Mouse (Mus musculus) embryonic fibroblast, embryonic 13.5 days (primary cell): ENCODE measurements around the gene Hpse. TPM values are rescaled to one million over a fixed set of nuclear protein-coding genes. Genes with fewer than 3 reads are reported as not detected.
A peak's percentile ranks its signal among the peaks of the same experiment; 100 is the strongest.

ENCODE experiments used
- H3K27ac ChIP-seq: 2 replicates; pipeline ENCODE4 v1.5.1; 2012; ENCODE audit warnings: low read length, control low read depth, inconsistent platforms; ENCODE audit not compliant: insufficient read depth
- H3K4me1 ChIP-seq: 2 replicates; pipeline ENCODE4 v1.6.1; 2011; ENCODE audit warnings: low read length; ENCODE audit not compliant: control insufficient read depth, insufficient read depth
- H3K4me3 ChIP-seq: 2 replicates; pipeline ENCODE4 v1.5.1; 2011; ENCODE audit warnings: mild to moderate bottlenecking, control low read depth, low read length; ENCODE audit not compliant: insufficient read depth
- CTCF ChIP-seq: IDR thresholded peaks from 2 replicates; pipeline ENCODE4 v1.5.1; 2011; ENCODE audit warnings: mild to moderate bottlenecking, control low read depth, low read length, moderate library complexity, borderline replicate concordance; ENCODE audit not compliant: insufficient read depth
- POLR2A ChIP-seq: IDR thresholded peaks from 2 replicates; pipeline ENCODE4 v1.6.1; 2011; ENCODE audit warnings: low read depth, mild to moderate bottlenecking, control low read depth, low read length, moderate library complexity
- polyA plus RNA-seq: library from polyadenylated mRNA; stranded (reverse); fragments of >200 nt; gene quantifications from 2 replicates; pipeline ENCODE4 v1.2.4, GENCODE M21; 2011; ENCODE audit warnings: low read depth; ENCODE audit not compliant: missing spikeins, insufficient read length

The Hpse gene
- polyA plus RNA-seq, 1 experiment: 3.2 TPM

DNA sequence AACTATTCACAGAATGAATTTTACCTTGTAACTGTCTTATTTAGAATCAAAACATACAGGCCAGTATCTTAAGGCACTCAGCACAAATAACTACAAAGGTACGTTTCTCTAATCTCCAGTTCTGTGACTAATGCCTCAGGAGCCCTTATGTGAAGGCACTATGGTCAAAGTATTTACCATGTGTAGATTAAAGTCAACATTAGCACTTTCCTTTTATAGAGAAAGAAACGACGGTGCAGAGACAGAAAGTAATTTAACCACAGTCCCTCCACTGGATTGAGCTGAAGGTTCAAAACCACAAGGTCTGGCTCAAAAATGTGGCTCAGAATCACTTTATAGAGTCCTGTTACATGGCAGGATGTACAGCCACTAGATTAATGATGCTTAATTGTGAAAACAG is 47.6 kb downstream of the Hpse start:
- TF ChIP-seq CTCF: no peak
- Histone ChIP-seq H3K4me3 (no peak overlapping the region), H3K4me1 (no peaks in the 10 kb centered on the region), H3K27ac (no peak overlapping the region)

DNA sequence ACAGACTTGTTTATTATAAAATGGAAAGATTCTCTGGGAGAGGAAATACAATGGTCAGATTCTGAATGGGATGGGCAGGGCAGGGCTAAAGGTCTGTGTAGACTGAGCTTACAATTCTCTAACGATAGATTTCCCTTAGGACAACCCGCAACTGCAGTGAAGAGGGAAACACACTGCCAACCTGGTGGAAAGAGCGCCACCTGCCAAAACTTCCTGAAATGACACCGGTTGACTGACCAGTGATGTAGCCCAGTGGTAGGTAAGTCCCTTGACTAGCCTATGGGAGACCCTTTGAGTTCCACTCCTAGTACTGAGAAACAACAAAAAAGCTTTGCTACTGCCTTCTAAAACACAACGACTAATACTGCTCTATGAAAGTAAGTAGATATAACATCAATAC is 48.1 kb downstream of the Hpse start:
- H3K27ac ChIP-seq: no peak overlapping the region
- TF ChIP-seq POLR2A (no peak), CTCF (peak; percentile 18; the same call in 1 of the 2 replicates)
- no peak overlapping the region for H3K4me3 ChIP-seq
- no peaks in the 10 kb centered on the region for H3K4me1 ChIP-seq

DNA sequence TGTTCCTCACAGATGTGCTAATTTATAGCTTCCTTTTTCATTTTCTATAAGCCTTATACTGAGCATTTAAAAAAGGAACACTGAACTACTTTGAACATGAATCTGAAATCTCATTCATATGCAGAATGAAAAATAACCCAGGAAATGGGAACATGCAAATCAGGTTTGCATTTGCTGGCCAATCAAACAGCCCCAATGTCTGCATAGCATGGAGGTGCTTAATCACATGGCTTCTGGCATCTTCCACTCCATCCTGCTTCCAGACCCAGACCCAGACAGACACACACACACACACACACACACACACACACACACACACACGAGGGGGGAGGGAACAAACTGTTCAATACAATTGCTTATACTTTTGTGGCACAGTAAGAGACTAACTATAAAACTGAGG is 52.6 kb downstream of the Hpse start:
- Histone ChIP-seq H3K4me1 (no peaks in the 10 kb centered on the region), H3K4me3 (no peak overlapping the region), H3K27ac (no peak overlapping the region)
- TF ChIP-seq CTCF (no peak), POLR2A (no peak)

GRCm38 (mm10) chr5:100663854-100664253 is 55.7 kb downstream of the Hpse start:
- Histone ChIP-seq H3K27ac (no peak overlapping the region), H3K4me1 (no peaks in the 10 kb centered on the region), H3K4me3 (no peak overlapping the region)
- TF ChIP-seq CTCF (peak; percentile 25; the same call in 1 of the 2 replicates), POLR2A (no peak)

DNA sequence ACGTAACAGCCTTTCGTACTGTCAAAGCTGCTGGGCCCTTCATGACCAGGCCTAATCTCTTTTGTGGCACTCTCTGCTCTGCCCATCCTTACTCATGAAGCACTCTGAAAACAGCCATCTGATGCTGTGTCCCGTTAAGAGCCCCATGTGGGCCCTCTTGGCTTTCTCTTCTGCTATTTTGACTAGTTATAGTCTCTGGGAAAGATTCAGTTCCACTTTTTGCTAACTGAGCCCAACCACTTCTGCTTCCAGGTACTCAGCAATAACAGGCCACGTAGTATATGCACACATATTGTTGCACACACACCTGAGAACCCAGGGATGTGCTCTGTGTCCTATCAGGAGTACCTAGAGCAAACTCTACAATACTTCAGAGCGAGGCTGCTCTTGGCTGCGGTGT is 56.5 kb downstream of the Hpse start:
- TF ChIP-seq POLR2A: no peak
- no peak for TF ChIP-seq CTCF
- Histone ChIP-seq H3K4me3 (no peak overlapping the region), H3K4me1 (no peaks in the 10 kb centered on the region), H3K27ac (no peak overlapping the region)

GRCm38 (mm10) chr5:100658460-100658859 is 61.1 kb downstream of the Hpse start:
- H3K4me3 ChIP-seq: no peak overlapping the region
- no peak overlapping the region for H3K27ac ChIP-seq
- no peak for TF ChIP-seq POLR2A
- TF ChIP-seq CTCF: no peak
- no peaks in the 10 kb centered on the region for H3K4me1 ChIP-seq

DNA sequence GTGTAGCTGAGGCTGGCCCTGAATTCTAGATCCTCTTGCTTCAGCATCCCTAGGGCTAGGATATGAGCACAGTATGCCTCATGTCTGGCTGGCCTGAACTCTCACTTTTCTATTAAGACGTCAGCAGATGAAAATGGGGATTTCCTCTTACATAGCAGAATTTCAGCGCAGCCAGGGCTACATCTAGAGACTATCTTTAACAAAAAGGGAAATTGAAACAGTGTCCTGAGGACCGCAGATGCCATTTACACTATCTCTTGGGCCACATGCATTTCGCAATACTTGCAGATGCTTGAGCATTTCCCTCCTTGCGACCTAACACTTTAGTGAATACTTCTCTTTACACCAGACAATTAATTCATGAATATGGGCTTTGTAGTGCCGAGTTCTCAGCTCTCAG is 63.2 kb downstream of the Hpse start:
- no peak for TF ChIP-seq POLR2A
- no peak for TF ChIP-seq CTCF
- H3K4me1 ChIP-seq: no peaks in the 10 kb centered on the region
- no peak overlapping the region for H3K4me3 ChIP-seq
- no peak overlapping the region for H3K27ac ChIP-seq

DNA sequence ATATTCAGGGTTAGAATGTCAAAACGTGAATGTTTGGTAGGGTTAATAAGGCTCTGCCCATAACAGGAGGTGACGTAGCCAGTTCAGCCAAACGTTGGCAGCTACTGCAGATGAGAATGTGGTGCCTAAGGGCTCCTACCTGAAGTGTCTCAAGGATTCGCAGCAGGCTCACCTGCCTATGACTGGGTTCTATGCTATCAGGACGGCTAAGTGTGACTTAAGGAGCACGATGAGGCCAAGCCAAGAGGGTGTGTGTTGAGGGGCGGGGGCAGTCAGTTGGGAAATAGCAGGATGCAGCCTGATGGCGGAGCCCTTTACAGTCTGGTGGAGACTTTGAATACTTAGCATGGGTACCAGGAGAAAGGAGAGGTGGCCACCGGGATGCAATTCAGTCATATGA is 67.2 kb downstream of the Hpse start:
- H3K4me1 ChIP-seq: no peaks in the 10 kb centered on the region
- H3K27ac ChIP-seq: no peak overlapping the region
- no peak overlapping the region for H3K4me3 ChIP-seq
- TF ChIP-seq POLR2A (no peak), CTCF (no peak)

DNA sequence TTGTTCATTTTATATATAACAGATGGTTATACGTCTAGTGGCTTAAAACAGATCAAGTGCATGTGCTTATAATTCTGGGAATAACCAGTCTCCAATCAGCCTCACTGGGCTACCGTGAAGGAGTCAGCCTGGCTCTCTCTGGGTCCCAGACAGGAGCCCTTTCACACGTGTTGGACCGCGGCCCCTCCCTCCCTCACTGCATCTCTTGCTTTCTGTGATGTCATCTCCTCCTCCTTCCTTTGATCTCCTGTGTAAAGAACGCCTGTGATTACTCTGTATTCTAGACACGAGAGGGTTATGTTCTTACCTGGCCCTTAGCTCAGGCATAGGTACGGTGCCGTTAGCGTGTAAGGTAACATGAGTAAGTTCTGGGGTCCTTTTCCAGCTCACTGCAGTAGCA is 68.0 kb downstream of the Hpse start:
- TF ChIP-seq POLR2A (no peak), CTCF (no peak)
- Histone ChIP-seq H3K27ac (no peak overlapping the region), H3K4me1 (no peaks in the 10 kb centered on the region), H3K4me3 (no peak overlapping the region)

DNA sequence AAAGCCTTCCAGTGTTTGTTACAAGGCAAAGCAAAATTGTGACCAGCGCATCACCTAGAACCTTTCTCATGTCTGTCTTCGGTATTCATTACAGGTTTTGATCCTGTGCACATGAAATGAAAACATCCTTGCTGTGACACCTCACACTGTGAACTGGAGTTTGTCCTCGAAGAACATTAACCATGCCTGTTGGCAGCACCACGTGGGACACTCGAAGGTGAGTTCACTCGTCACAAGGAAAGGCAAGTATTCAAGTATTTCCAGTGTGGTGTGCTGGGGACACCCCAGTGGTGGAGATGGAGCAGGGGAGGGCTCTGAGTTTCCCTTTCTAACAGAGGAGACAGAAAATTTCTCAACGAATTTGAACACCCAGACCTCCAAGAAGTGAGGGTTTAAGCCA is 68.5 kb downstream of the Hpse start:
- Histone ChIP-seq H3K4me3 (no peak overlapping the region), H3K4me1 (no peaks in the 10 kb centered on the region), H3K27ac (no peak overlapping the region)
- TF ChIP-seq POLR2A (no peak), CTCF (no peak)

GRCm38 (mm10) chr5:100648546-100648945 is 71.0 kb downstream of the Hpse start:
- TF ChIP-seq CTCF (no peak), POLR2A (no peak)
- H3K4me1 ChIP-seq: no peaks in the 10 kb centered on the region
- H3K27ac ChIP-seq: no peak overlapping the region
- H3K4me3 ChIP-seq: no peak overlapping the region
